14 mouse cellular contexts compared by ENCODE assay signal in genomic region chr7:45313495-45313894, GRCm38 (mm10). TPM values are rescaled to one million over a fixed set of nuclear protein-coding genes. Genes with fewer than 3 reads are reported as not detected.
A peak's percentile ranks its signal among the peaks of the same experiment; 100 is the strongest.
DNase-seq lines count a peak whose midpoint lies in the region; ATAC-seq and TF ChIP-seq lines count a peak whose summit lies in the region.
"Had no signal": no experiment of that assay in that cellular context is flagged by ENCODE, and none has a peak within 500 bp of the region (broad histone marks: within the 10 kb centered on the region; RNA-seq: fewer than 3 reads in every experiment).

No protein-coding gene starts in this region.

- H3K9me3 ChIP-seq in heart, embryonic 14.5 days (ENCODE audit: control insufficient read depth, low read length), result no peaks in the 10 kb centered on the region
- no peaks in the 10 kb centered on the region for H3K9me3 ChIP-seq in limb, embryonic 15.5 days
- H3K9me3 ChIP-seq: forebrain, embryonic 13.5 days had no signal

- DNase-seq in heart, adult 18-20 months, result no peak
- no peak for DNase-seq in testis, postnatal 10 days (ENCODE audit: low spot score)
- DNase-seq in right cerebral cortex, postnatal 10 days (ENCODE audit: low spot score in 2 of 2), result no peak
- no peak for DNase-seq in layer of hippocampus, postnatal 14 days (ENCODE audit: low spot score in 2 of 2)
- DNase-seq: heart, adult 11 months; kidney, postnatal 10 days; lung, postnatal 4 days had no signal

- no peaks in the 10 kb centered on the region for H3K27me3 ChIP-seq in heart, embryonic 14.5 days (ENCODE audit: control insufficient read depth, insufficient read depth, low read length)
- no peaks in the 10 kb centered on the region for H3K27me3 ChIP-seq in testis, adult 2 months (ENCODE audit: control insufficient read depth, insufficient read depth, low read length)
- H3K27me3 ChIP-seq in limb, embryonic 15.5 days, result no peaks in the 10 kb centered on the region
- H3K27me3 ChIP-seq: forebrain, embryonic 13.5 days had no signal

- peaks cover 4 to 14% of the 10 kb centered on the region in 2 experiments; a peak in 3 of 4 replicates for H3K4me1 ChIP-seq in heart, embryonic 14.5 days (ENCODE audit: control insufficient read depth in 2 of 2, insufficient read depth in 2 of 2, low read length in 2 of 2)
- peaks cover 13% of the 10 kb centered on the region for H3K4me1 ChIP-seq in testis, adult 2 months (ENCODE audit: control insufficient read depth, insufficient read depth, low read length)
- H3K4me1 ChIP-seq in limb, embryonic 15.5 days, result peaks cover 13% of the 10 kb centered on the region

- peaks cover 65% of the 10 kb centered on the region for H3K36me3 ChIP-seq in heart, embryonic 14.5 days (ENCODE audit: control insufficient read depth, insufficient read depth, low read length)
- H3K36me3 ChIP-seq in testis, adult 2 months (ENCODE audit: control insufficient read depth, insufficient read depth, low read length), result no peaks in the 10 kb centered on the region
- H3K36me3 ChIP-seq in limb, embryonic 15.5 days, result peaks cover 53% of the 10 kb centered on the region

- no peak for TF ChIP-seq CTCF in testis, adult 2 months (IDR thresholded peaks at IDR 0.05; ENCODE audit: control insufficient read depth, insufficient read depth, insufficient replicate concordance, low read depth, low read length)

- no peak overlapping the region for H3K4me3 ChIP-seq in heart, embryonic 14.5 days (ENCODE audit: control insufficient read depth in 1 of 2, insufficient read depth in 1 of 2, low read depth in 1 of 2, low read length in 2 of 2)
- H3K4me3 ChIP-seq in testis, adult 2 months (ENCODE audit: control insufficient read depth, low read depth, low read length), result no peak overlapping the region
- H3K4me3 ChIP-seq in limb, embryonic 15.5 days, result no peak overlapping the region
- H3K4me3 ChIP-seq: forebrain, embryonic 13.5 days had no signal

- 48% methylated on average over 9 of the region's 9 CpGs for WGBS in heart, embryonic 14.5 days
- WGBS in limb, embryonic 15.5 days, result 10% methylated on average over 9 of the region's 9 CpGs

- no peak for TF ChIP-seq POLR2A in testis, adult 2 months (IDR thresholded peaks at IDR 0.05; ENCODE audit: control insufficient read depth, low read depth, low read length)

- no peak overlapping the region for H3K9ac ChIP-seq in heart, embryonic 14.5 days (ENCODE audit: low read length)
- no peak overlapping the region for H3K9ac ChIP-seq in limb, embryonic 15.5 days
- H3K9ac ChIP-seq: forebrain, embryonic 13.5 days had no signal

- H3K27ac ChIP-seq in heart, embryonic 14.5 days (replicated peaks in 1 of 2; ENCODE audit: control insufficient read depth in 1 of 2, insufficient read depth in 1 of 2, low read depth in 2 of 2, low read length in 2 of 2), result peak overlapping the region; percentile 12 to 45
- peak overlapping the region; percentile 46 for H3K27ac ChIP-seq in testis, adult 2 months (ENCODE audit: control insufficient read depth, insufficient read depth, low read depth, low read length)
- peak overlapping the region; percentile 67 for H3K27ac ChIP-seq in limb, embryonic 15.5 days
- H3K27ac ChIP-seq: forebrain, embryonic 13.5 days had no signal

- H3K4me2 ChIP-seq in heart, embryonic 14.5 days (ENCODE audit: low read length), result no peak overlapping the region
- peak overlapping the region; percentile 5; the same call in 1 of the 2 replicates for H3K4me2 ChIP-seq in limb, embryonic 15.5 days
- H3K4me2 ChIP-seq: forebrain, embryonic 13.5 days had no signal

- no peak for ATAC-seq in heart, embryonic 14.5 days (ENCODE audit: insufficient number of reproducible peaks, insufficient read depth, low FRiP score, low read depth)
- no peak for ATAC-seq in limb, embryonic 15.5 days (ENCODE audit: insufficient number of reproducible peaks, low FRiP score, low TSS enrichment, low read depth)
- no peak for ATAC-seq in monocyte, adult 5-6 weeks (replicated peaks; ENCODE audit: insufficient number of reproducible peaks, low FRiP score, low TSS enrichment, poor library complexity, severe bottlenecking)
- ATAC-seq: CD4-positive, CD25-positive, alpha-beta regulatory T cell, adult 4 months; forebrain, embryonic 13.5 days had no signal

RNA-seq across cellular contexts. Expression of gene Trpm4, which starts 20.1 kb away (rescaled TPM):
- polyA plus RNA-seq in heart, embryonic 14.5 days (2014; fragmentation: Nextera tagmentation; extraction: Ambion mirVana), result 11.1 and 12.4 TPM in 2 replicates
- total RNA-seq in heart, adult 18-20 months (2021), result 10 to 100 TPM; 20.0 to 27.9 TPM
- polyA plus RNA-seq in testis, adult 2 months (2012; rRNA removed), result 52.2 and 54.8 TPM in 2 replicates
- polyA plus RNA-seq in limb, embryonic 15.5 days (2015; fragmentation: Nextera tagmentation; extraction: Ambion mirVana), result 22.0 and 22.6 TPM in 2 replicates
- 9.7 to 15.3 TPM (median 10.4 TPM) in 3 replicates for total RNA-seq in monocyte, adult 5-6 weeks (2017)
- 10 to 100 TPM; 14.8 to 15.5 TPM for total RNA-seq in layer of hippocampus, postnatal 14 days (2021)

RNA-seq across cellular contexts. Expression of gene Hrc, which starts 21.6 kb away (rescaled TPM):
- 24.1 and 28.3 TPM in 2 replicates for polyA plus RNA-seq in heart, embryonic 14.5 days (2014; fragmentation: Nextera tagmentation; extraction: Ambion mirVana)
- 100 to 1,000 TPM; 954 to 975 TPM for total RNA-seq in heart, adult 18-20 months (2021)
- polyA plus RNA-seq in testis, adult 2 months (2012; rRNA removed), result 0.10 and 0.22 TPM in 2 replicates
- polyA plus RNA-seq in limb, embryonic 15.5 days (2015; fragmentation: Nextera tagmentation; extraction: Ambion mirVana), result 6.5 and 15.1 TPM in 2 replicates
- total RNA-seq in monocyte, adult 5-6 weeks (2017), result not detected in 3 replicates
- under 1 TPM; 0.50 to 0.69 TPM for total RNA-seq in layer of hippocampus, postnatal 14 days (2021)
- polyA plus RNA-seq: CD4-positive, CD25-positive, alpha-beta regulatory T cell, adult 4 months had no signal

RNA-seq across cellular contexts. Expression of gene Slc6a21, which starts 36.2 kb away (rescaled TPM):
- not detected in 2 replicates for polyA plus RNA-seq in heart, embryonic 14.5 days (2014; fragmentation: Nextera tagmentation; extraction: Ambion mirVana)
- not detected for total RNA-seq in heart, adult 18-20 months (2021)
- 785 and 851 TPM in 2 replicates for polyA plus RNA-seq in testis, adult 2 months (2012; rRNA removed)
- polyA plus RNA-seq in limb, embryonic 15.5 days (2015; fragmentation: Nextera tagmentation; extraction: Ambion mirVana), result not detected in 2 replicates
- total RNA-seq in monocyte, adult 5-6 weeks (2017), result not detected in 3 replicates
- total RNA-seq in layer of hippocampus, postnatal 14 days (2021), result not detected
- total RNA-seq: common myeloid progenitor, adult 5-6 weeks had no signal
- polyA plus RNA-seq: CD4-positive, CD25-positive, alpha-beta regulatory T cell, adult 4 months; forebrain, embryonic 13.5 days had no signal

RNA-seq across cellular contexts. Expression of gene Ppfia3, which starts 53.3 kb away (rescaled TPM):
- polyA plus RNA-seq in heart, embryonic 14.5 days (2014; fragmentation: Nextera tagmentation; extraction: Ambion mirVana), result 2.7 and 2.8 TPM in 2 replicates
- total RNA-seq in heart, adult 18-20 months (2021), result under 1 TPM in 1 of 2 experiments, not detected in 1; 0.33 TPM
- 1.1 and 1.2 TPM in 2 replicates for polyA plus RNA-seq in testis, adult 2 months (2012; rRNA removed)
- polyA plus RNA-seq in limb, embryonic 15.5 days (2015; fragmentation: Nextera tagmentation; extraction: Ambion mirVana), result 7.8 and 9.1 TPM in 2 replicates
- 0.19 TPM in 1 of 3 replicates, not detected in the others for total RNA-seq in monocyte, adult 5-6 weeks (2017)
- total RNA-seq in layer of hippocampus, postnatal 14 days (2021), result 100 to 1,000 TPM; 133 TPM
- total RNA-seq: common myeloid progenitor, adult 5-6 weeks had no signal
- polyA plus RNA-seq: CD4-positive, CD25-positive, alpha-beta regulatory T cell, adult 4 months had no signal

RNA-seq across cellular contexts. Expression of gene Lin7b, which starts 56.9 kb away (rescaled TPM):
- 1.0 and 1.1 TPM in 2 replicates for polyA plus RNA-seq in heart, embryonic 14.5 days (2014; fragmentation: Nextera tagmentation; extraction: Ambion mirVana)
- total RNA-seq in heart, adult 18-20 months (2021), result 1 to 10 TPM; 1.7 to 2.3 TPM
- polyA plus RNA-seq in testis, adult 2 months (2012; rRNA removed), result 5.7 and 7.3 TPM in 2 replicates
- 2.3 and 2.5 TPM in 2 replicates for polyA plus RNA-seq in limb, embryonic 15.5 days (2015; fragmentation: Nextera tagmentation; extraction: Ambion mirVana)
- total RNA-seq in monocyte, adult 5-6 weeks (2017), result not detected in 3 replicates
- total RNA-seq in layer of hippocampus, postnatal 14 days (2021), result 100 to 1,000 TPM; 148 to 157 TPM
- polyA plus RNA-seq: CD4-positive, CD25-positive, alpha-beta regulatory T cell, adult 4 months had no signal

Comparison
In these comparisons a context has a peak if more than half of its experiments do, and no peak if none do; other contexts are left out.
1. RNA of gene Hrc, which starts 21.6 kb away (total RNA-seq): 954 to 975 TPM in heart, adult 18-20 months; 0.50 to 0.69 TPM in layer of hippocampus, postnatal 14 days and not detected in monocyte, adult 5-6 weeks; every median in the first group is over 100 times any median in the second.
2. Peak in every context shown above with its lines, with median percentiles within 50 percentile points of each other: H3K27ac ChIP-seq.